Mouse (Mus musculus): Measurements from ENCODE around the gene Pitpna.

DNA sequence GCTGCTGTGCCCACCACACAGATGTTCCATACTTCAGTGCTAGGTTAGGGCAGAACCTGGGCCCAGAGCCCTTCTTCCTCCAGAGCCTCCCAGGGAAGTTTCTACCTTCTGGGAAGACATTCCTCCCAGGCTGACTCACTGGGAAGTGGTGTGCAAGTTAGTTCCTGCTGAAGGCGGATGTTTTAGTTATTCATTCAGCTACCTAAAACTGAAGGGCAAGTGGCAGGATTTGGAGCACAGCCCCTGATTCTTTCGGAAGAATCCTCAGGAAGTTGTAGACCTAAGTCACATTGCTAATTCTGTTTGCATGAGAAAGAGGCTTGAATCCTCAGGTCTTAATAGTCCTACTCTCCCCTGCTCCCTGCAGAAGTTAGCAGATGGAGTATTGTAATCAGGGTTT lies 33.5 kb downstream of the Pitpna start:
- TF ChIP-seq CTCF (IDR thresholded peaks at IDR 0.05) (no peak), POLR2A (IDR thresholded peaks at IDR 0.05; ENCODE audit: insufficient read depth, low read depth, low read length) (no peak)

Measured in heart, adult 2 months (tissue).